Mouse (Mus musculus) cortical plate, adult 2 months (tissue): ENCODE measurements at regions not wholly inside any gene's neighbourhood (a gene's known extent, or its start where the extent isn't known, plus 50 kb on each side); places are given as distances from the start of the nearest gene placed in this dataset.

Experiments used
- CTCF ChIP-seq: fragments of 200-500 bp; IDR thresholded peaks from 2 replicates; pipeline ENCODE4 v1.5.1; 2011; ENCODE audit warnings: mild to moderate bottlenecking, control low read depth, low read length; ENCODE audit not compliant: insufficient read depth; ENCODE audit errors: extremely low read depth
- POLR2A ChIP-seq: fragments of 200-500 bp; IDR thresholded peaks from 2 replicates; pipeline ENCODE4 v1.6.1; 2011; ENCODE audit warnings: mild to moderate bottlenecking, low read length, control low read depth; ENCODE audit not compliant: insufficient read depth; ENCODE audit errors: extremely low read depth

GRCm38 (mm10) chr13:51345321-51345720 lies 63.1 kb upstream of the S1pr3 start:
- TF ChIP-seq CTCF (no peak), POLR2A (no peak)
